Mouse (Mus musculus): ENCODE measurements around the gene Elmsan1. TPM values are rescaled to one million over a fixed set of nuclear protein-coding genes. Genes with fewer than 3 reads are reported as not detected.

Gene Elmsan1
- polyA plus RNA-seq (2012; rRNA removed) = 8.9 and 25.9 TPM in 2 replicates

GRCm38 (mm10) chr12:84218289-84219120 is at the start of gene Elmsan1:
Elmsan1 (minus strand) TSS chr12:84218881.
- Histone ChIP-seq H3K27ac (ENCODE audit: insufficient read depth, low read depth, low read length) (peak within 1 kb of the TSS; percentile 84), H3K36me3 (ENCODE audit: control insufficient read depth, insufficient read depth, low read length) (peaks cover 9% of the 10 kb centered on the region), H3K4me1 (ENCODE audit: control insufficient read depth, insufficient read depth, insufficient read length, low read length) (peaks cover 27% of the 10 kb centered on the region), H3K27me3 (ENCODE audit: control insufficient read depth, insufficient read depth, low read length) (no peaks in the 10 kb centered on the region), H3K4me3 (ENCODE audit: low read depth, low read length) (peak within 1 kb of the TSS; percentile 93)
- TF ChIP-seq POLR2A (IDR thresholded peaks at IDR 0.05; ENCODE audit: low read depth, low read length) (0 out of 2 replicates have a peak, but pooled peaks have one; percentile 6), CTCF (IDR thresholded peaks at IDR 0.05; ENCODE audit: extremely low read depth, insufficient read length, insufficient replicate concordance, low read depth, low read length) (no peak)
- WGBS = under 1% methylated on average over 82 of the region's 82 CpGs

- Histone ChIP-seq H3K4me1 (ENCODE audit: control insufficient read depth, insufficient read depth, insufficient read length, low read length) (no peaks in the 10 kb centered on the region; the same call in 1 of the 2 replicates), H3K27ac (ENCODE audit: insufficient read depth, low read depth, low read length) (no peak overlapping the region), H3K36me3 (ENCODE audit: control insufficient read depth, insufficient read depth, low read length) (no peaks in the 10 kb centered on the region), H3K27me3 (ENCODE audit: control insufficient read depth, insufficient read depth, low read length) (no peaks in the 10 kb centered on the region), H3K4me3 (ENCODE audit: low read depth, low read length) (no peak overlapping the region)
- 57% methylated on average over 2 of the region's 2 CpGs for WGBS
- TF ChIP-seq POLR2A (IDR thresholded peaks at IDR 0.05; ENCODE audit: low read depth, low read length) = no peak
- TF ChIP-seq CTCF (IDR thresholded peaks at IDR 0.05; ENCODE audit: extremely low read depth, insufficient read length, insufficient replicate concordance, low read depth, low read length) = no peak
Measured at GRCm38 (mm10) chr12:84267264-84267663, 48.6 kb upstream of the Elmsan1 start.

GRCm38 (mm10) chr12:84260363-84260762 is 41.7 kb upstream of the Elmsan1 start:
- Histone ChIP-seq H3K4me1 (ENCODE audit: control insufficient read depth, insufficient read depth, insufficient read length, low read length) (no peaks in the 10 kb centered on the region; the same call in 1 of the 2 replicates), H3K4me3 (ENCODE audit: low read depth, low read length) (no peak overlapping the region), H3K36me3 (ENCODE audit: control insufficient read depth, insufficient read depth, low read length) (no peaks in the 10 kb centered on the region), H3K27ac (ENCODE audit: insufficient read depth, low read depth, low read length) (no peak overlapping the region), H3K27me3 (ENCODE audit: control insufficient read depth, insufficient read depth, low read length) (no peaks in the 10 kb centered on the region)
- WGBS = 79% methylated on average over 7 of the region's 7 CpGs
- TF ChIP-seq CTCF (IDR thresholded peaks at IDR 0.05; ENCODE audit: extremely low read depth, insufficient read length, insufficient replicate concordance, low read depth, low read length) = no peak
- TF ChIP-seq POLR2A (IDR thresholded peaks at IDR 0.05; ENCODE audit: low read depth, low read length) = no peak

GRCm38 (mm10) chr12:84254886-84255285 is 36.2 kb upstream of the Elmsan1 start:
- WGBS = 77% methylated on average over 5 of the region's 5 CpGs

GRCm38 (mm10) chr12:84252811-84253210 is 34.1 kb upstream of the Elmsan1 start:
- 86% methylated on average over 5 of the region's 5 CpGs for WGBS
- Histone ChIP-seq H3K4me1 (ENCODE audit: control insufficient read depth, insufficient read depth, insufficient read length, low read length) (no peaks in the 10 kb centered on the region), H3K36me3 (ENCODE audit: control insufficient read depth, insufficient read depth, low read length) (no peaks in the 10 kb centered on the region), H3K27me3 (ENCODE audit: control insufficient read depth, insufficient read depth, low read length) (no peaks in the 10 kb centered on the region), H3K27ac (ENCODE audit: insufficient read depth, low read depth, low read length) (no peak overlapping the region), H3K4me3 (ENCODE audit: low read depth, low read length) (no peak overlapping the region)
- TF ChIP-seq POLR2A (IDR thresholded peaks at IDR 0.05; ENCODE audit: low read depth, low read length) (no peak), CTCF (IDR thresholded peaks at IDR 0.05; ENCODE audit: extremely low read depth, insufficient read length, insufficient replicate concordance, low read depth, low read length) (no peak)

More at GRCm38 (mm10) chr12:84254886-84255285, 36.2 kb upstream of the Elmsan1 start:
- Histone ChIP-seq H3K27me3 (ENCODE audit: control insufficient read depth, insufficient read depth, low read length) (no peaks in the 10 kb centered on the region), H3K36me3 (ENCODE audit: control insufficient read depth, insufficient read depth, low read length) (no peaks in the 10 kb centered on the region), H3K27ac (ENCODE audit: insufficient read depth, low read depth, low read length) (no peak overlapping the region), H3K4me1 (ENCODE audit: control insufficient read depth, insufficient read depth, insufficient read length, low read length) (no peaks in the 10 kb centered on the region), H3K4me3 (ENCODE audit: low read depth, low read length) (no peak overlapping the region)
- no peak for TF ChIP-seq POLR2A (IDR thresholded peaks at IDR 0.05; ENCODE audit: low read depth, low read length)
- no peak for TF ChIP-seq CTCF (IDR thresholded peaks at IDR 0.05; ENCODE audit: extremely low read depth, insufficient read length, insufficient replicate concordance, low read depth, low read length)

- H3K4me3 ChIP-seq (ENCODE audit: low read depth, low read length) = no peak overlapping the region
- TF ChIP-seq POLR2A (IDR thresholded peaks at IDR 0.05; ENCODE audit: low read depth, low read length) (no peak), CTCF (IDR thresholded peaks at IDR 0.05; ENCODE audit: extremely low read depth, insufficient read length, insufficient replicate concordance, low read depth, low read length) (peak; percentile 93)
- no peaks in the 10 kb centered on the region for H3K27me3 ChIP-seq (ENCODE audit: control insufficient read depth, insufficient read depth, low read length)
- H3K4me1 ChIP-seq (ENCODE audit: control insufficient read depth, insufficient read depth, insufficient read length, low read length) = peaks cover 5% of the 10 kb centered on the region; the same call in 1 of the 2 replicates
- WGBS = 9% methylated on average over 3 of the region's 3 CpGs
- no peak overlapping the region for H3K27ac ChIP-seq (ENCODE audit: insufficient read depth, low read depth, low read length)
- no peaks in the 10 kb centered on the region for H3K36me3 ChIP-seq (ENCODE audit: control insufficient read depth, insufficient read depth, low read length)
Measured at GRCm38 (mm10) chr12:84249217-84249616, 30.5 kb upstream of the Elmsan1 start.

GRCm38 (mm10) chr12:84245683-84246082 is 27.0 kb upstream of the Elmsan1 start:
- Histone ChIP-seq H3K27me3 (ENCODE audit: control insufficient read depth, insufficient read depth, low read length) (no peaks in the 10 kb centered on the region), H3K27ac (ENCODE audit: insufficient read depth, low read depth, low read length) (peak overlapping the region; percentile 25), H3K36me3 (ENCODE audit: control insufficient read depth, insufficient read depth, low read length) (no peaks in the 10 kb centered on the region), H3K4me3 (ENCODE audit: low read depth, low read length) (no peak overlapping the region), H3K4me1 (ENCODE audit: control insufficient read depth, insufficient read depth, insufficient read length, low read length) (peaks cover 15% of the 10 kb centered on the region; the same call in 1 of the 2 replicates)
- TF ChIP-seq POLR2A (IDR thresholded peaks at IDR 0.05; ENCODE audit: low read depth, low read length) = no peak
- TF ChIP-seq CTCF (IDR thresholded peaks at IDR 0.05; ENCODE audit: extremely low read depth, insufficient read length, insufficient replicate concordance, low read depth, low read length) = no peak
- 57% methylated on average over 5 of the region's 5 CpGs for WGBS
